In genomic region chr13:55976911-55977381, GRCm38 (mm10) we compare ENCODE assay signal across 9 mouse cellular contexts.
DNase-seq lines count a peak whose midpoint lies in the region; ATAC-seq and TF ChIP-seq lines count a peak whose summit lies in the region.
"Had no signal": no experiment of that assay in that cellular context is flagged by ENCODE, and none has a peak within 500 bp of the region (broad histone marks: within the 10 kb centered on the region; RNA-seq: fewer than 3 reads in every experiment).

No protein-coding gene starts in this region.

- 7% methylated on average over 10 of the region's 10 CpGs for WGBS in lung, embryonic 14.5 days
- WGBS in lung, adult 2 months, result 21% methylated on average over 10 of the region's 10 CpGs
- 42% methylated on average over 10 of the region's 10 CpGs for WGBS in hindbrain, embryonic 14.5 days
- 57% methylated on average over 10 of the region's 10 CpGs for WGBS in forebrain, embryonic 14.5 days

- no peak for TF ChIP-seq CTCF in lung, embryonic 14.5 days (IDR thresholded peaks at IDR 0.05; ENCODE audit: low read depth)
- TF ChIP-seq CTCF in lung, adult 2 months (IDR thresholded peaks at IDR 0.05; ENCODE audit: insufficient read depth, low read length), result no peak
- no peak for TF ChIP-seq CTCF in embryonic fibroblast, embryonic 13.5 days (IDR thresholded peaks at IDR 0.05; ENCODE audit: borderline replicate concordance, insufficient read depth, low read length)

- TF ChIP-seq POLR2A in lung, adult 2 months (IDR thresholded peaks at IDR 0.05; ENCODE audit: borderline replicate concordance, extremely low read depth, low read depth, low read length), result no peak
- no peak for TF ChIP-seq POLR2A in embryonic fibroblast, embryonic 13.5 days (IDR thresholded peaks at IDR 0.05; ENCODE audit: low read depth, low read length)

- H3K36me3 ChIP-seq in lung, embryonic 14.5 days (ENCODE audit: insufficient read depth), result no peaks in the 10 kb centered on the region
- no peaks in the 10 kb centered on the region for H3K36me3 ChIP-seq in hindbrain, embryonic 14.5 days (replicated peaks; ENCODE audit: control insufficient read depth, insufficient read depth)
- H3K36me3 ChIP-seq in forebrain, embryonic 14.5 days (ENCODE audit: control insufficient read depth, insufficient read depth, low read length), result no peaks in the 10 kb centered on the region

- H3K27me3 ChIP-seq in lung, embryonic 14.5 days (ENCODE audit: insufficient read depth, low read length), result no peaks in the 10 kb centered on the region
- H3K27me3 ChIP-seq in hindbrain, embryonic 14.5 days (ENCODE audit: control insufficient read depth, insufficient read depth, low read length), result 0 out of 2 replicates have a peak, but pooled peaks cover 4% of the 10 kb centered on the region
- H3K27me3 ChIP-seq in forebrain, embryonic 14.5 days (replicated peaks; ENCODE audit: control insufficient read depth, insufficient read depth, low read length), result 0 out of 2 replicates have a peak, but pooled peaks cover 3% of the 10 kb centered on the region

- H3K9me3 ChIP-seq in lung, embryonic 14.5 days (ENCODE audit: low read depth, low read length), result no peaks in the 10 kb centered on the region
- no peaks in the 10 kb centered on the region for H3K9me3 ChIP-seq in hindbrain, embryonic 14.5 days (ENCODE audit: control insufficient read depth, low read length)
- no peaks in the 10 kb centered on the region for H3K9me3 ChIP-seq in forebrain, embryonic 14.5 days (replicated peaks; ENCODE audit: control insufficient read depth, low read length)

- peaks cover 8% of the 10 kb centered on the region; the same call in 1 of the 2 replicates for H3K4me1 ChIP-seq in lung, embryonic 14.5 days (ENCODE audit: insufficient read depth)
- H3K4me1 ChIP-seq in lung, adult 2 months (ENCODE audit: control insufficient read depth, insufficient read depth, low read length), result no peaks in the 10 kb centered on the region
- no peaks in the 10 kb centered on the region for H3K4me1 ChIP-seq in embryonic fibroblast, embryonic 13.5 days (ENCODE audit: control insufficient read depth, insufficient read depth, low read length)
- peaks cover 11% of the 10 kb centered on the region; the same call in 1 of the 2 replicates for H3K4me1 ChIP-seq in hindbrain, embryonic 14.5 days (replicated peaks; ENCODE audit: control insufficient read depth, insufficient read depth, low read length)
- no peaks in the 10 kb centered on the region for H3K4me1 ChIP-seq in forebrain, embryonic 14.5 days (ENCODE audit: control insufficient read depth, insufficient read depth, low read length)

- peak overlapping the region; percentile 27; the same call in 1 of the 2 replicates for H3K4me2 ChIP-seq in lung, embryonic 14.5 days
- no peak overlapping the region for H3K4me2 ChIP-seq in hindbrain, embryonic 14.5 days (replicated peaks)
- H3K4me2 ChIP-seq in forebrain, embryonic 14.5 days (ENCODE audit: low read length), result no peak overlapping the region

- H3K27ac ChIP-seq in lung, embryonic 14.5 days (ENCODE audit: low read depth), result peak overlapping the region; percentile 39; the same call in 1 of the 2 replicates
- peak overlapping the region; percentile 41 for H3K27ac ChIP-seq in embryonic fibroblast, embryonic 13.5 days (ENCODE audit: insufficient read depth, low read length)
- H3K27ac ChIP-seq in hindbrain, embryonic 14.5 days, result peak overlapping the region; percentile 1; the same call in 1 of the 2 replicates
- no peak overlapping the region for H3K27ac ChIP-seq in forebrain, embryonic 14.5 days (ENCODE audit: low read depth, low read length)

- H3K9ac ChIP-seq in lung, embryonic 14.5 days, result no peak overlapping the region
- H3K9ac ChIP-seq in hindbrain, embryonic 14.5 days, result no peak overlapping the region
- no peak overlapping the region for H3K9ac ChIP-seq in forebrain, embryonic 14.5 days (ENCODE audit: low read length)

- DNase-seq in lung, embryonic 14.5 days, result peak; percentile 71
- DNase-seq in lung, adult 2 months, result no peak
- no peak for DNase-seq in hindbrain, embryonic 14.5 days (ENCODE audit: low spot score)
- DNase-seq in skeletal muscle tissue, adult 2 months (ENCODE audit: low read depth, low spot score), result peak; percentile 46
- DNase-seq in right cerebral cortex, postnatal 4 days, result no peak
- no peak for DNase-seq in gastrocnemius, postnatal 25 days
- no peak for DNase-seq in forebrain, embryonic 14.5 days (ENCODE audit: low spot score)
- DNase-seq: gastrocnemius, postnatal 10 days had no signal

- no peak overlapping the region for H3K4me3 ChIP-seq in lung, embryonic 14.5 days (ENCODE audit: low read depth, low read length)
- no peak overlapping the region for H3K4me3 ChIP-seq in lung, adult 2 months (replicated peaks; ENCODE audit: extremely low read depth, low read depth, low read length)
- H3K4me3 ChIP-seq in embryonic fibroblast, embryonic 13.5 days (ENCODE audit: insufficient read depth, low read length), result no peak overlapping the region
- no peak overlapping the region for H3K4me3 ChIP-seq in hindbrain, embryonic 14.5 days (replicated peaks; ENCODE audit: low read length)
- no peak overlapping the region for H3K4me3 ChIP-seq in forebrain, embryonic 14.5 days (ENCODE audit: low read depth, low read length)

- peak; percentile 79 for ATAC-seq in lung, embryonic 14.5 days (ENCODE audit: insufficient read depth)
- ATAC-seq in hindbrain, embryonic 14.5 days (ENCODE audit: low FRiP score), result no peak
- ATAC-seq in forebrain, embryonic 14.5 days, result no peak

Comparison
In these comparisons a context has a peak if more than half of its experiments do, and no peak if none do; other contexts are left out.
1. DNase-seq: peak in lung, embryonic 14.5 days (single experiment) and skeletal muscle tissue, adult 2 months (single experiment); none in lung, adult 2 months (single experiment), hindbrain, embryonic 14.5 days (single experiment), right cerebral cortex, postnatal 4 days (single experiment), gastrocnemius, postnatal 25 days (single experiment) and forebrain, embryonic 14.5 days (single experiment).